ENCODE assay signal across 8 mouse cellular contexts in genomic region chr2:92437875-92438274, GRCm38 (mm10). TPM values are rescaled to one million over a fixed set of nuclear protein-coding genes. Genes with fewer than 3 reads are reported as not detected.
DNase-seq lines count a peak whose midpoint lies in the region; ATAC-seq lines count a peak whose summit lies in the region.

No protein-coding gene starts in this region.

- peak; percentile 93 for DNase-seq in R1 (ENCODE audit: low read depth, low spot score)
- DNase-seq in cerebellum, adult 9-10 months = peak; percentile 95
- DNase-seq in frontal cortex, postnatal 14 days (ENCODE audit: low spot score in 2 of 2) = peak; percentile 66 to 80
- peak; percentile 60 to 86 for DNase-seq in layer of hippocampus, postnatal 25 days (ENCODE audit: extremely low spot score in 1 of 2, low spot score in 1 of 2)
- peak; percentile 87 for DNase-seq in lung, postnatal 14 days
- DNase-seq in retina, postnatal 7 days (ENCODE audit: low read depth, low spot score) = peak; percentile 81
- DNase-seq in yolk sac, embryonic 10.5 days (ENCODE audit: low spot score) = peak; percentile 75

- H3K4me1 ChIP-seq in hindbrain, embryonic 12.5 days = peaks cover 17% of the 10 kb centered on the region

- ATAC-seq in hindbrain, embryonic 12.5 days (ENCODE audit: low FRiP score) = no peak

- no peak overlapping the region for H3K27ac ChIP-seq in hindbrain, embryonic 12.5 days

- H3K4me3 ChIP-seq in hindbrain, embryonic 12.5 days = no peak overlapping the region

- 0% methylated on average over 5 of the region's 5 CpGs for WGBS in hindbrain, embryonic 12.5 days

- peak overlapping the region; percentile 37 for H3K4me2 ChIP-seq in hindbrain, embryonic 12.5 days (replicated peaks)

- peaks cover 8% of the 10 kb centered on the region; the same call in 1 of the 2 replicates for H3K27me3 ChIP-seq in hindbrain, embryonic 12.5 days

- no peaks in the 10 kb centered on the region for H3K36me3 ChIP-seq in hindbrain, embryonic 12.5 days

- no peak overlapping the region for H3K9ac ChIP-seq in hindbrain, embryonic 12.5 days

- no peaks in the 10 kb centered on the region for H3K9me3 ChIP-seq in hindbrain, embryonic 12.5 days (replicated peaks)

RNA-seq across cellular contexts. Expression of gene Cry2, which starts 4.0 kb away (rescaled TPM):
- 38.1 and 39.9 TPM in 2 replicates for polyA plus RNA-seq in hindbrain, embryonic 12.5 days (2016; fragmentation: Nextera tagmentation; extraction: Ambion mirVana)
- 100 to 1,000 TPM in 1 of 2 experiments, 10 to 100 TPM in 1; 85.6 to 106 TPM for total RNA-seq in layer of hippocampus, postnatal 25 days (2021)

RNA-seq across cellular contexts. Expression of gene Slc35c1, which starts 22.5 kb away (rescaled TPM):
- 11.9 and 12.5 TPM in 2 replicates for polyA plus RNA-seq in hindbrain, embryonic 12.5 days (2016; fragmentation: Nextera tagmentation; extraction: Ambion mirVana)
- total RNA-seq in layer of hippocampus, postnatal 25 days (2021) = 10 to 100 TPM; 15.1 to 18.1 TPM

RNA-seq across cellular contexts. Expression of gene Mapk8ip1, which starts 36.8 kb away (rescaled TPM):
- polyA plus RNA-seq in hindbrain, embryonic 12.5 days (2016; fragmentation: Nextera tagmentation; extraction: Ambion mirVana) = 112 and 115 TPM in 2 replicates
- total RNA-seq in layer of hippocampus, postnatal 25 days (2021) = 100 to 1,000 TPM; 339 to 369 TPM

RNA-seq across cellular contexts. Expression of gene 1700029I15Rik, which starts 55.5 kb away (rescaled TPM):
- polyA plus RNA-seq in hindbrain, embryonic 12.5 days (2016; fragmentation: Nextera tagmentation; extraction: Ambion mirVana) = 7.6 and 8.1 TPM in 2 replicates
- 1 to 10 TPM; 3.6 to 4.7 TPM for total RNA-seq in layer of hippocampus, postnatal 25 days (2021)
